Comparison of ENCODE assay signal across 12 mouse cellular contexts in genomic region chr7:139583094-139583737, GRCm38 (mm10). TPM values are rescaled to one million over a fixed set of nuclear protein-coding genes. Genes with fewer than 3 reads are reported as not detected.
DNase-seq lines count a peak whose midpoint lies in the region; ATAC-seq and TF ChIP-seq lines count a peak whose summit lies in the region.
"Had no signal": no experiment of that assay in that cellular context is flagged by ENCODE, and none has a peak within 500 bp of the region (broad histone marks: within the 10 kb centered on the region; RNA-seq: fewer than 3 reads in every experiment).

No protein-coding gene starts in this region.

- H3K9ac ChIP-seq in liver, embryonic 13.5 days = no peak overlapping the region
- no peak overlapping the region for H3K9ac ChIP-seq in liver, postnatal 0 days (replicated peaks)
- no peak overlapping the region for H3K9ac ChIP-seq in forebrain, postnatal 0 days
- H3K9ac ChIP-seq in neural tube, embryonic 11.5 days (ENCODE audit: low read length) = no peak overlapping the region
- H3K9ac ChIP-seq: limb, embryonic 12.5 days had no signal

- H3K4me1 ChIP-seq in heart, embryonic 10.5 days = peaks cover 28% of the 10 kb centered on the region
- peaks cover 10% of the 10 kb centered on the region for H3K4me1 ChIP-seq in liver, embryonic 13.5 days (replicated peaks)
- peaks cover 3% of the 10 kb centered on the region for H3K4me1 ChIP-seq in liver, postnatal 0 days (ENCODE audit: insufficient read depth)
- H3K4me1 ChIP-seq in forebrain, postnatal 0 days (ENCODE audit: insufficient read depth) = peaks cover 8% of the 10 kb centered on the region; the same call in 1 of the 2 replicates
- peaks cover 10% of the 10 kb centered on the region for H3K4me1 ChIP-seq in neural tube, embryonic 11.5 days (ENCODE audit: control insufficient read depth, insufficient read depth, low read length)

- no peaks in the 10 kb centered on the region for H3K9me3 ChIP-seq in heart, embryonic 10.5 days
- no peaks in the 10 kb centered on the region for H3K9me3 ChIP-seq in liver, embryonic 13.5 days (replicated peaks)
- H3K9me3 ChIP-seq in liver, postnatal 0 days (ENCODE audit: low read length) = no peaks in the 10 kb centered on the region
- no peaks in the 10 kb centered on the region for H3K9me3 ChIP-seq in forebrain, postnatal 0 days (ENCODE audit: low read length)
- no peaks in the 10 kb centered on the region for H3K9me3 ChIP-seq in neural tube, embryonic 11.5 days (ENCODE audit: control insufficient read depth, low read length)
- H3K9me3 ChIP-seq: limb, embryonic 12.5 days had no signal

- no peak overlapping the region for H3K27ac ChIP-seq in heart, embryonic 10.5 days
- no peak overlapping the region for H3K27ac ChIP-seq in liver, embryonic 13.5 days
- H3K27ac ChIP-seq in liver, postnatal 0 days (ENCODE audit: low read depth) = no peak overlapping the region
- H3K27ac ChIP-seq in forebrain, postnatal 0 days (ENCODE audit: low read depth, low read length) = no peak overlapping the region
- H3K27ac ChIP-seq in neural tube, embryonic 11.5 days (ENCODE audit: low read depth, low read length) = no peak overlapping the region
- H3K27ac ChIP-seq: limb, embryonic 12.5 days had no signal

- no peak for TF ChIP-seq EP300 in liver, postnatal 0 days (IDR thresholded peaks at IDR 0.05; ENCODE audit: low read depth)

- no peak overlapping the region for H3K4me2 ChIP-seq in liver, embryonic 13.5 days
- H3K4me2 ChIP-seq in liver, postnatal 0 days (ENCODE audit: low read depth, low read length) = no peak overlapping the region
- no peak overlapping the region for H3K4me2 ChIP-seq in forebrain, postnatal 0 days (ENCODE audit: low read depth)
- H3K4me2 ChIP-seq in neural tube, embryonic 11.5 days (ENCODE audit: low read depth) = peak overlapping the region; percentile 57

- WGBS in heart, embryonic 10.5 days = 16% methylated on average over 17 of the region's 17 CpGs
- WGBS in liver, embryonic 13.5 days (ENCODE audit: insufficient replicate concordance) = 14% methylated on average over 17 of the region's 17 CpGs
- 17% methylated on average over 17 of the region's 17 CpGs for WGBS in liver, postnatal 0 days (ENCODE audit: insufficient replicate concordance)
- 10% methylated on average over 17 of the region's 17 CpGs for WGBS in forebrain, postnatal 0 days
- WGBS in neural tube, embryonic 11.5 days = 6% methylated on average over 17 of the region's 17 CpGs

- no peak for DNase-seq in heart, embryonic 10.5 days (ENCODE audit: low spot score)
- DNase-seq in heart, postnatal 4 days = no peak
- no peak for DNase-seq in liver, embryonic 13.5 days
- no peak for DNase-seq in liver, postnatal 0 days
- DNase-seq in forebrain, postnatal 0 days = peak; percentile 34
- peak; percentile 37 for DNase-seq in neural tube, embryonic 11.5 days (ENCODE audit: low spot score)
- DNase-seq in gastrocnemius, adult 8-10 months (ENCODE audit: low spot score in 2 of 2) = no peak
- no peak for DNase-seq in cerebellum, postnatal 36 days

- peak overlapping the region; percentile 60 for H3K4me3 ChIP-seq in heart, embryonic 10.5 days
- H3K4me3 ChIP-seq in liver, embryonic 13.5 days (replicated peaks) = peak overlapping the region; percentile 32; the same call in 1 of the 2 replicates
- no peak overlapping the region for H3K4me3 ChIP-seq in liver, postnatal 0 days (ENCODE audit: low read depth, low read length)
- no peak overlapping the region for H3K4me3 ChIP-seq in forebrain, postnatal 0 days (ENCODE audit: low read depth, low read length)
- H3K4me3 ChIP-seq in neural tube, embryonic 11.5 days (ENCODE audit: low read depth, low read length) = peak overlapping the region; percentile 40; the same call in 1 of the 2 replicates
- H3K4me3 ChIP-seq: erythroblast, embryonic 14.5 days had no signal

- TF ChIP-seq CTCF in liver, postnatal 0 days (IDR thresholded peaks at IDR 0.05; ENCODE audit: low read depth) = no peak
- TF ChIP-seq CTCF in forebrain, postnatal 0 days (IDR thresholded peaks at IDR 0.05; ENCODE audit: low read depth) = no peak

- H3K27me3 ChIP-seq in heart, embryonic 10.5 days (ENCODE audit: insufficient read depth, poor library complexity, severe bottlenecking) = peaks cover 100% of the 10 kb centered on the region
- H3K27me3 ChIP-seq in liver, embryonic 13.5 days = peaks cover 100% of the 10 kb centered on the region
- peaks cover 90% of the 10 kb centered on the region for H3K27me3 ChIP-seq in liver, postnatal 0 days (ENCODE audit: insufficient read depth, low read length)
- H3K27me3 ChIP-seq in forebrain, postnatal 0 days (ENCODE audit: insufficient read depth, low read length) = peaks cover 64% of the 10 kb centered on the region
- H3K27me3 ChIP-seq in neural tube, embryonic 11.5 days (ENCODE audit: control insufficient read depth, insufficient read depth, low read length) = peaks cover 98% of the 10 kb centered on the region

- ATAC-seq in liver, embryonic 13.5 days (ENCODE audit: low read depth) = no peak
- no peak for ATAC-seq in liver, postnatal 0 days
- no peak for ATAC-seq in forebrain, postnatal 0 days
- ATAC-seq in neural tube, embryonic 11.5 days (ENCODE audit: insufficient read depth, low FRiP score, low TSS enrichment) = no peak

- peaks cover 12% of the 10 kb centered on the region for H3K36me3 ChIP-seq in heart, embryonic 10.5 days
- peaks cover 2% of the 10 kb centered on the region; the same call in 1 of the 2 replicates for H3K36me3 ChIP-seq in liver, embryonic 13.5 days
- no peaks in the 10 kb centered on the region for H3K36me3 ChIP-seq in liver, postnatal 0 days (replicated peaks; ENCODE audit: insufficient read depth, low read length)
- H3K36me3 ChIP-seq in forebrain, postnatal 0 days (ENCODE audit: insufficient read depth) = no peaks in the 10 kb centered on the region
- H3K36me3 ChIP-seq in neural tube, embryonic 11.5 days (ENCODE audit: control insufficient read depth, insufficient read depth, low read length) = no peaks in the 10 kb centered on the region

RNA-seq across cellular contexts. Expression of gene Nkx6-2, which starts 0.6 kb away (rescaled TPM):
- 1.2 TPM in 1 of 2 replicates, not detected in the other for polyA plus RNA-seq in heart, embryonic 10.5 days (2016; fragmentation: Nextera tagmentation; extraction: Ambion mirVana)
- total RNA-seq in heart, postnatal 4 days (2021) = under 1 TPM in 1 of 2 experiments, not detected in 1; 0.14 TPM
- polyA plus RNA-seq in liver, embryonic 13.5 days (2015; fragmentation: Nextera tagmentation; extraction: Ambion mirVana) = 0.09 and 0.14 TPM in 2 replicates
- not detected in 2 replicates for polyA plus RNA-seq in liver, postnatal 0 days (2015; fragmentation: Nextera tagmentation; extraction: Ambion mirVana)
- total RNA-seq in forebrain, postnatal 0 days (2014; rRNA removed) = 1.00 and 1.2 TPM in 2 replicates
- 0.52 and 1.4 TPM in 2 replicates for polyA plus RNA-seq in forebrain, postnatal 0 days (2015; fragmentation: Nextera tagmentation; extraction: Ambion mirVana)
- 6.1 and 7.1 TPM in 2 replicates for polyA plus RNA-seq in neural tube, embryonic 11.5 days (2014; fragmentation: Nextera tagmentation; extraction: Ambion mirVana)
- total RNA-seq in gastrocnemius, adult 8-10 months (2022) = not detected
- total RNA-seq: adrenal gland, postnatal 36 days; granulocyte monocyte progenitor cell, adult 5-6 weeks had no signal
- polyA plus RNA-seq: erythroblast, embryonic 14.5 days; limb, embryonic 12.5 days had no signal

Comparison
In these comparisons a context has a peak if more than half of its experiments do, and no peak if none do; other contexts are left out.
1. H3K4me3 ChIP-seq: peak in heart, embryonic 10.5 days (single experiment), liver, embryonic 13.5 days (single experiment) and neural tube, embryonic 11.5 days (single experiment); none in liver, postnatal 0 days (single experiment) and forebrain, postnatal 0 days (single experiment).
2. DNase-seq: peak in forebrain, postnatal 0 days (single experiment) and neural tube, embryonic 11.5 days (single experiment); none in heart, embryonic 10.5 days (single experiment), heart, postnatal 4 days (single experiment), liver, embryonic 13.5 days (single experiment), liver, postnatal 0 days (single experiment), gastrocnemius, adult 8-10 months (0 of 2) and cerebellum, postnatal 36 days (0 of 2).